Mouse (Mus musculus): Measurements from ENCODE around the gene Tmem273.

GRCm38 (mm10) chr14:32773456-32773855 lies 12.3 kb upstream of the Tmem273 start:
- TF ChIP-seq CTCF (IDR thresholded peaks at IDR 0.05; ENCODE audit: insufficient read depth, low read length) (no peak), POLR2A (IDR thresholded peaks at IDR 0.05; ENCODE audit: borderline replicate concordance, extremely low read depth, low read depth, low read length) (no peak)
